Mouse (Mus musculus) stomach, postnatal 0 days (tissue): ENCODE results near the gene Adcy9.

Experiments used
- CTCF ChIP-seq: IDR thresholded peaks from 2 replicates; pipeline ENCODE4 v1.5.1; 2016; ENCODE audit warnings: antibody characterized with exemption, low read depth, mild to moderate bottlenecking, moderate library complexity
- EP300 ChIP-seq: optimal IDR thresholded peaks from 2 replicates; pipeline ENCODE3; 2016; ENCODE audit warnings: antibody characterized with exemption

- TF ChIP-seq CTCF (no peak), EP300 (no peak)
These were observed 136.9 kb downstream of the Adcy9 start for GRCm38 (mm10) chr16:4283267-4283851.
